Mouse (Mus musculus): ENCODE measurements around the gene Ncoa4.
"Not testable (repeated sequence)": the region's sequence is repeated elsewhere in the genome, so short reads cannot be mapped to it uniquely, and the experiment has no call there.

Ncoa4 gene

GRCm38 (mm10) chr14:32159690-32160246 is at the start of gene Ncoa4:
TSS of gene Ncoa4 (plus strand) at chr14:32159865.
- H3K36me3 ChIP-seq (ENCODE audit: insufficient read depth, low read length) = peaks cover 12% of the 10 kb centered on the region; the same call in 1 of the 2 replicates
- TF ChIP-seq POU5F1 (IDR thresholded peaks at IDR 0.05; ENCODE audit: borderline replicate concordance, low read length) (no peak), NANOG (IDR thresholded peaks at IDR 0.05; ENCODE audit: borderline replicate concordance, low read length) (no peak), CTCF (conservative IDR thresholded peaks at IDR 0.05; ENCODE audit: low read length) (no peak)
- H3K4me3 ChIP-seq (replicated peaks; ENCODE audit: low read length) = peak within 1 kb of the TSS; percentile 96
- no peaks in the 10 kb centered on the region for H3K27me3 ChIP-seq (ENCODE audit: insufficient read depth, low read length)
- no peaks in the 10 kb centered on the region for H3K9me3 ChIP-seq (ENCODE audit: low read length)
- H3K4me1 ChIP-seq (replicated peaks; ENCODE audit: low read depth, low read length) = peaks cover 65% of the 10 kb centered on the region

- not testable (repeated sequence) for H3K4me3 ChIP-seq (replicated peaks; ENCODE audit: low read length); H3K9me3 ChIP-seq (ENCODE audit: low read length); H3K36me3 ChIP-seq (ENCODE audit: insufficient read depth, low read length); H3K27me3 ChIP-seq (ENCODE audit: insufficient read depth, low read length)
- H3K4me1 ChIP-seq (replicated peaks; ENCODE audit: low read depth, low read length) = peaks cover 43% of the 10 kb centered on the region
Observed at GRCm38 (mm10) chr14:32112124-32112523, 47.5 kb upstream of the Ncoa4 start.

GRCm38 (mm10) chr14:32120940-32121919 is 38.4 kb upstream of the Ncoa4 start:
- no peaks in the 10 kb centered on the region for H3K36me3 ChIP-seq (ENCODE audit: insufficient read depth, low read length)
- H3K9me3 ChIP-seq (ENCODE audit: low read length) = no peaks in the 10 kb centered on the region
- H3K4me1 ChIP-seq (replicated peaks; ENCODE audit: low read depth, low read length) = peaks cover 56% of the 10 kb centered on the region
- no peaks in the 10 kb centered on the region for H3K27me3 ChIP-seq (ENCODE audit: insufficient read depth, low read length)
- TF ChIP-seq POU5F1 (IDR thresholded peaks at IDR 0.05; ENCODE audit: borderline replicate concordance, low read length) = no peak
- TF ChIP-seq CTCF (conservative IDR thresholded peaks at IDR 0.05; ENCODE audit: low read length) = no peak
- TF ChIP-seq NANOG (IDR thresholded peaks at IDR 0.05; ENCODE audit: borderline replicate concordance, low read length) = no peak
- peak overlapping the region; percentile 37; the same call in 1 of the 2 replicates for H3K4me3 ChIP-seq (replicated peaks; ENCODE audit: low read length)

GRCm38 (mm10) chr14:32121920-32122315 is 37.7 kb upstream of the Ncoa4 start:
- Histone ChIP-seq H3K4me1 (replicated peaks; ENCODE audit: low read depth, low read length) (peaks cover 63% of the 10 kb centered on the region), H3K27me3 (ENCODE audit: insufficient read depth, low read length) (no peaks in the 10 kb centered on the region), H3K36me3 (ENCODE audit: insufficient read depth, low read length) (no peaks in the 10 kb centered on the region), H3K4me3 (replicated peaks; ENCODE audit: low read length) (no peak overlapping the region), H3K9me3 (ENCODE audit: low read length) (no peaks in the 10 kb centered on the region)
- TF ChIP-seq CTCF (conservative IDR thresholded peaks at IDR 0.05; ENCODE audit: low read length) (peak; percentile 72), NANOG (IDR thresholded peaks at IDR 0.05; ENCODE audit: borderline replicate concordance, low read length) (no peak)

GRCm38 (mm10) chr14:32124261-32124660 is 35.4 kb upstream of the Ncoa4 start:
- Histone ChIP-seq H3K36me3 (ENCODE audit: insufficient read depth, low read length) (no peaks in the 10 kb centered on the region), H3K9me3 (ENCODE audit: low read length) (no peaks in the 10 kb centered on the region), H3K27me3 (ENCODE audit: insufficient read depth, low read length) (no peaks in the 10 kb centered on the region), H3K4me3 (replicated peaks; ENCODE audit: low read length) (peak overlapping the region; percentile 11; the same call in 1 of the 2 replicates), H3K4me1 (replicated peaks; ENCODE audit: low read depth, low read length) (peaks cover 78% of the 10 kb centered on the region)
- TF ChIP-seq CTCF (conservative IDR thresholded peaks at IDR 0.05; ENCODE audit: low read length) = no peak
- no peak for TF ChIP-seq POU5F1 (IDR thresholded peaks at IDR 0.05; ENCODE audit: borderline replicate concordance, low read length)
- TF ChIP-seq NANOG (IDR thresholded peaks at IDR 0.05; ENCODE audit: borderline replicate concordance, low read length) = peak; percentile 45; the same call in 1 of the 2 replicates

- peaks cover 78% of the 10 kb centered on the region for H3K4me1 ChIP-seq (replicated peaks; ENCODE audit: low read depth, low read length)
- H3K9me3 ChIP-seq (ENCODE audit: low read length); H3K36me3 ChIP-seq (ENCODE audit: insufficient read depth, low read length); H3K4me3 ChIP-seq (replicated peaks; ENCODE audit: low read length); H3K27me3 ChIP-seq (ENCODE audit: insufficient read depth, low read length): not testable (repeated sequence)
Observed at GRCm38 (mm10) chr14:32125256-32125655, 34.4 kb upstream of the Ncoa4 start.

- H3K36me3 ChIP-seq (ENCODE audit: insufficient read depth, low read length) = no peaks in the 10 kb centered on the region
- no peaks in the 10 kb centered on the region for H3K9me3 ChIP-seq (ENCODE audit: low read length)
- no peaks in the 10 kb centered on the region for H3K27me3 ChIP-seq (ENCODE audit: insufficient read depth, low read length)
- H3K4me1 ChIP-seq (replicated peaks; ENCODE audit: low read depth, low read length) = peaks cover 51% of the 10 kb centered on the region
- no peak overlapping the region for H3K4me3 ChIP-seq (replicated peaks; ENCODE audit: low read length)
- TF ChIP-seq POU5F1 (IDR thresholded peaks at IDR 0.05; ENCODE audit: borderline replicate concordance, low read length) (no peak), CTCF (conservative IDR thresholded peaks at IDR 0.05; ENCODE audit: low read length) (no peak), NANOG (IDR thresholded peaks at IDR 0.05; ENCODE audit: borderline replicate concordance, low read length) (no peak)
Observed at GRCm38 (mm10) chr14:32128409-32128808, 31.3 kb upstream of the Ncoa4 start.

- no peaks in the 10 kb centered on the region for H3K36me3 ChIP-seq (ENCODE audit: insufficient read depth, low read length)
- H3K4me1 ChIP-seq (replicated peaks; ENCODE audit: low read depth, low read length) = peaks cover 53% of the 10 kb centered on the region
- H3K4me3 ChIP-seq (replicated peaks; ENCODE audit: low read length) = no peak overlapping the region
- TF ChIP-seq CTCF (conservative IDR thresholded peaks at IDR 0.05; ENCODE audit: low read length) (no peak), NANOG (IDR thresholded peaks at IDR 0.05; ENCODE audit: borderline replicate concordance, low read length) (no peak), POU5F1 (IDR thresholded peaks at IDR 0.05; ENCODE audit: borderline replicate concordance, low read length) (no peak)
- H3K9me3 ChIP-seq (ENCODE audit: low read length) = no peaks in the 10 kb centered on the region
- H3K27me3 ChIP-seq (ENCODE audit: insufficient read depth, low read length) = no peaks in the 10 kb centered on the region
Observed at GRCm38 (mm10) chr14:32131836-32132235, 27.8 kb upstream of the Ncoa4 start.

Data from E14TG2a.4 (cell line).